Mouse (Mus musculus): ENCODE data around the gene Nhlrc3.

GRCm38 (mm10) chr3:53422691-53423090 is 40.4 kb downstream of the Nhlrc3 start:
- TF ChIP-seq CHD2 (IDR thresholded peaks at IDR 0.05; ENCODE audit: low read depth, low read length) (no peak), MAFK (IDR thresholded peaks at IDR 0.05; ENCODE audit: insufficient read depth, low read depth, low read length) (no peak), HCFC1 (IDR thresholded peaks at IDR 0.05; ENCODE audit: borderline replicate concordance, insufficient read depth, low read length) (no peak), ZNF384 (IDR thresholded peaks at IDR 0.05; ENCODE audit: low read depth, low read length) (no peak)

All from ES-E14 (cell line).